Mouse (Mus musculus) MEL (cell line): ENCODE data around the gene Itpr1. TPM values are rescaled to one million over a fixed set of nuclear protein-coding genes. Genes with fewer than 3 reads are reported as not detected.

ENCODE experiments used
- DNase-seq: peaks from one replicate; pipeline ENCODE4 v3.0.0; 2011; ENCODE audit warnings: low read depth, low spot score
- H3K27ac ChIP-seq: 2 replicates; pipeline ENCODE4 v1.5.1; 2012; ENCODE audit warnings: low read depth, mild to moderate bottlenecking, control low read depth, low read length, moderate library complexity; ENCODE audit not compliant: control insufficient read depth
- H3K27me3 ChIP-seq, 2 experiments: fragments of 150-350 bp in 1 of 2; sonication (generic) in 1 of 2; 2 replicates each; pipeline ENCODE4 v1.6.1; 2012; ENCODE audit warnings: low read length in 2 of 2, mild to moderate bottlenecking in 2 of 2, improper control_type of control experiment in 1 of 2, moderate library complexity in 1 of 2; ENCODE audit not compliant: insufficient read depth in 2 of 2, control insufficient read depth in 1 of 2
- H3K36me3 ChIP-seq, 2 experiments: 2 replicates each; pipeline ENCODE4 v1.6.1; 2012 to 2014; ENCODE audit warnings: low read length in 2 of 2, improper control_type of control experiment in 1 of 2, inconsistent platforms in 1 of 2, mild to moderate bottlenecking in 1 of 2; ENCODE audit not compliant: insufficient read depth in 2 of 2, control insufficient read depth in 1 of 2
- H3K4me1 ChIP-seq, 2 experiments: fragments of 150-350 bp in 1 of 2; sonication (generic) in 1 of 2; 2 replicates each; pipeline ENCODE4 v1.6.1; 2012; ENCODE audit warnings: low read length in 2 of 2, improper control_type of control experiment in 1 of 2, mild to moderate bottlenecking in 1 of 2; ENCODE audit not compliant: insufficient read depth in 2 of 2, control insufficient read depth in 1 of 2
- H3K4me3 ChIP-seq, 2 experiments: fragments of 150-350 bp in 1 of 2; sonication (generic) in 1 of 2; 2 replicates each; pipeline ENCODE4 v1.5.1; 2012; ENCODE audit warnings: low read depth in 2 of 2, low read length in 2 of 2, mild to moderate bottlenecking in 2 of 2, moderate library complexity in 2 of 2, control low read depth in 1 of 2, improper control_type of control experiment in 1 of 2; ENCODE audit not compliant: control insufficient read depth in 1 of 2, insufficient read depth in 1 of 2
- H3K79me2 ChIP-seq: 2 replicates; pipeline ENCODE4 v1.6.1; 2012; ENCODE audit warnings: mild to moderate bottlenecking, low read length, moderate library complexity; ENCODE audit not compliant: control insufficient read depth, poor library complexity, insufficient read depth
- H3K9ac ChIP-seq: 2 replicates; pipeline ENCODE4 v1.6.1; 2012; ENCODE audit warnings: low read depth, mild to moderate bottlenecking, control low read depth, low read length, moderate library complexity; ENCODE audit not compliant: control insufficient read depth, poor library complexity, severe bottlenecking
- H3K9me3 ChIP-seq: fragments of 150-350 bp; sonication (generic); replicated peaks from 2 replicates; pipeline ENCODE4 v1.6.1; 2012; ENCODE audit warnings: mild to moderate bottlenecking, low read length, improper control_type of control experiment, moderate library complexity; ENCODE audit not compliant: insufficient read depth
- BHLHE40 ChIP-seq: IDR thresholded peaks from 2 replicates; pipeline ENCODE4 v1.6.1; 2012; ENCODE audit warnings: low read depth, mild to moderate bottlenecking, inconsistent platforms, low read length, improper control_type of control experiment, borderline replicate concordance
- CHD1 ChIP-seq: IDR thresholded peaks from 2 replicates; pipeline ENCODE4 v1.6.1; 2012; ENCODE audit warnings: low read depth, mild to moderate bottlenecking, inconsistent platforms, low read length, improper control_type of control experiment
- CHD2 ChIP-seq: IDR thresholded peaks from 2 replicates; pipeline ENCODE4 v1.6.1; 2011; ENCODE audit warnings: low read length, improper control_type of control experiment
- E2F4 ChIP-seq: IDR thresholded peaks from 2 replicates; pipeline ENCODE4 v1.6.1; 2011; ENCODE audit warnings: low read depth, low read length, improper control_type of control experiment, borderline replicate concordance
- EP300 ChIP-seq, 2 experiments: IDR thresholded peaks; 2 replicates each; pipeline ENCODE4 v1.6.1; 2011; ENCODE audit warnings: improper control_type of control experiment in 2 of 2, low read length in 2 of 2, low read depth in 1 of 2, mild to moderate bottlenecking in 1 of 2
- GATA1 ChIP-seq: IDR thresholded peaks from 2 replicates; pipeline ENCODE4 v1.6.1; 2011; ENCODE audit warnings: low read depth, low read length, improper control_type of control experiment
- MAFK ChIP-seq: IDR thresholded peaks from 2 replicates; pipeline ENCODE4 v1.6.1; 2011; ENCODE audit warnings: low read depth, mild to moderate bottlenecking, low read length, improper control_type of control experiment, borderline replicate concordance
- MEF2A ChIP-seq: IDR thresholded peaks from 2 replicates; pipeline ENCODE4 v1.6.1; 2014; ENCODE audit warnings: low read depth, mild to moderate bottlenecking, inconsistent platforms, low read length, improper control_type of control experiment; ENCODE audit not compliant: poor library complexity, insufficient replicate concordance, severe bottlenecking; ENCODE audit errors: extremely low read depth
- MYC ChIP-seq: IDR thresholded peaks from 2 replicates; pipeline ENCODE4 v1.6.1; 2011; ENCODE audit warnings: low read depth, mild to moderate bottlenecking, low read length, improper control_type of control experiment, moderate library complexity
- POLR2AphosphoS5 ChIP-seq: IDR thresholded peaks from 2 replicates; pipeline ENCODE4 v1.6.1; 2012; ENCODE audit warnings: low read depth, borderline replicate concordance, mild to moderate bottlenecking, inconsistent platforms, low read length, moderate library complexity, mixed read lengths
- RAD21 ChIP-seq: IDR thresholded peaks from 2 replicates; pipeline ENCODE4 v1.6.1; 2011; ENCODE audit warnings: mild to moderate bottlenecking, low read depth, low read length, improper control_type of control experiment
- SMC3 ChIP-seq: IDR thresholded peaks from 2 replicates; pipeline ENCODE4 v1.6.1; 2011; ENCODE audit warnings: low read depth, low read length, improper control_type of control experiment
- TAL1 ChIP-seq: IDR thresholded peaks from 2 replicates; pipeline ENCODE4 v1.6.1; 2012; ENCODE audit warnings: mild to moderate bottlenecking, inconsistent platforms, low read length, moderate library complexity, mixed read lengths
- USF1 ChIP-seq: IDR thresholded peaks from 2 replicates; pipeline ENCODE4 v1.6.1; 2014; ENCODE audit warnings: low read depth, mild to moderate bottlenecking, inconsistent platforms, low read length, improper control_type of control experiment, moderate library complexity
- USF2 ChIP-seq, 2 experiments: IDR thresholded peaks; 2 replicates each; pipeline ENCODE4 v1.6.1; 2011 to 2012; ENCODE audit warnings: improper control_type of control experiment in 2 of 2, low read length in 2 of 2, borderline replicate concordance in 1 of 2, inconsistent platforms in 1 of 2, low read depth in 1 of 2, mild to moderate bottlenecking in 1 of 2; ENCODE audit not compliant: insufficient read depth in 1 of 2
- ZMIZ1 ChIP-seq: IDR thresholded peaks from 2 replicates; pipeline ENCODE4 v1.6.1; 2012; ENCODE audit warnings: low read depth, mild to moderate bottlenecking, inconsistent platforms, low read length, improper control_type of control experiment, moderate library complexity
- polyA plus RNA-seq, 2 experiments: library from polyadenylated mRNA; stranded (reverse) in 1 of 2; unstranded in 1 of 2; fragments of >175 nt in 1 of 2; fragments of >200 nt in 1 of 2; gene quantifications; 2 replicates each; pipeline versions ENCODE4 v1.2.1 to v1.2.4; 2012; ENCODE audit warnings: low replicate concordance in 2 of 2, low read depth in 1 of 2; ENCODE audit not compliant: insufficient read length in 2 of 2, insufficient read depth in 1 of 2, missing spikeins in 1 of 2
- total RNA-seq: library from RNA; depleted of rRNA; stranded (reverse); fragments of 300-350 nt; gene quantifications from 2 replicates; pipeline ENCODE4 v1.2.3, GENCODE M21; 2012

Gene Itpr1
- total and polyA plus RNA-seq, 3 experiments = 15.6 to 19.0 TPM; not detected in 1

GRCm38 (mm10) chr6:108509320-108509719, 296.4 kb downstream of the Itpr1 start:
- no peak for TF ChIP-seq TAL1
- TF ChIP-seq POLR2AphosphoS5 = no peak
- no peak for TF ChIP-seq GATA1
- TF ChIP-seq MEF2A = no peak
- TF ChIP-seq BHLHE40 = no peak
- no peak for TF ChIP-seq E2F4
- Histone ChIP-seq H3K27me3 (no peaks in the 10 kb centered on the region), H3K4me3 (no peak overlapping the region), H3K27ac (no peak overlapping the region), H3K79me2 (no peaks in the 10 kb centered on the region), H3K9me3 (no peaks in the 10 kb centered on the region), H3K4me1 (peaks cover 0 to 13% of the 10 kb centered on the region in 2 experiments; a peak in 1 of 4 replicates), H3K36me3 (peaks cover 0 to 15% of the 10 kb centered on the region in 2 experiments; a peak in 2 of 4 replicates), H3K9ac (no peak overlapping the region)
- DNase-seq = no peak

GRCm38 (mm10) chr6:108510101-108510500, 297.2 kb downstream of the Itpr1 start:
- TF ChIP-seq MYC (0 out of 2 replicates have a peak, but pooled peaks have one; percentile 23), GATA1 (peak; percentile 76), USF2 (IDR thresholded peaks at IDR 0.05; ENCODE audit: borderline replicate concordance in 1 of 2, insufficient read depth in 1 of 2, low read depth in 1 of 2, low read length in 2 of 2) (no peak), EP300 (IDR thresholded peaks at IDR 0.05; ENCODE audit: low read depth in 1 of 2, low read length in 2 of 2) (peak; percentile 18 to 32; a peak in 2 of 4 replicates), ZMIZ1 (no peak), BHLHE40 (0 out of 2 replicates have a peak, but pooled peaks have one; percentile 15)
- Histone ChIP-seq H3K9ac (no peak overlapping the region), H3K27me3 (no peaks in the 10 kb centered on the region), H3K4me3 (no peak overlapping the region), H3K9me3 (no peaks in the 10 kb centered on the region), H3K4me1 (peaks cover 0 to 13% of the 10 kb centered on the region in 2 experiments; a peak in 1 of 4 replicates), H3K27ac (peak overlapping the region; percentile 39), H3K36me3 (peaks cover 0 to 15% of the 10 kb centered on the region in 2 experiments; a peak in 2 of 4 replicates), H3K79me2 (no peaks in the 10 kb centered on the region)
- peak; percentile 88 for DNase-seq

GRCm38 (mm10) chr6:108512097-108512496, 299.2 kb downstream of the Itpr1 start:
- Histone ChIP-seq H3K79me2 (no peaks in the 10 kb centered on the region), H3K27me3 (no peaks in the 10 kb centered on the region), H3K9ac (no peak overlapping the region), H3K36me3 (peaks cover 0 to 15% of the 10 kb centered on the region in 2 experiments; a peak in 2 of 4 replicates), H3K9me3 (no peaks in the 10 kb centered on the region), H3K4me1 (peaks cover 0 to 13% of the 10 kb centered on the region in 2 experiments; a peak in 1 of 4 replicates)
- DNase-seq = no peak
- TF ChIP-seq CHD2 (no peak), POLR2AphosphoS5 (no peak), BHLHE40 (no peak), TAL1 (no peak), USF1 (no peak), SMC3 (no peak), ZMIZ1 (no peak), RAD21 (no peak), MAFK (no peak), CHD1 (no peak)
- TF ChIP-seq, all 39 proteins: peak for 0
- no peak overlapping the region for H3K4me3 ChIP-seq
- H3K27ac ChIP-seq = no peak overlapping the region
